Comparison of ENCODE assay signal across 16 mouse cellular contexts in the genomic region with DNA sequence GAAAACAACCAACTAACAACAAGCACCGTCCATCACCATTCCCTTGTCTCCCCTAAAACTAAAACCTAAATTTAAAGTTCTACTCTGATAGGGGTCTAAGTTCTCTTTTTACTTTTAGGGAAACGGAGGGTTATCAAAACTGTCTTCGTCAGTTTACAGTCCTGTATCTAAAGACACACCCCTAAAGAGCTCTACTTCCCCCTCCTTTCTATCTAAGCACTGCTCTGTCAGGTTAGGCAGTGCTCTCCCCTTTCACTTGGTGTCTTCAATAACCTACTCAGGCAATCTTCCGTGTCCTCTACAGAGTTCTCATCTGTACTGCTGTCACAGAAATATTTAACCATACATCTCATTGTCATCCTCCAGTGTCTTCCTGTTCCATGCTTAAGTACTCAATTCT.
"Had no signal": no experiment of that assay in that cellular context is flagged by ENCODE, and none has a peak within 500 bp of the region (broad histone marks: within the 10 kb centered on the region; RNA-seq: fewer than 3 reads in every experiment).

No protein-coding gene starts in this region.

- H3K9ac ChIP-seq: neural tube, embryonic 13.5 days; neural tube, embryonic 15.5 days; stomach, embryonic 15.5 days had no signal

- DNase-seq: retina, postnatal 1 day; right cerebral cortex, adult 18-20 months; right cerebral cortex, postnatal 14 days; right cerebral cortex, postnatal 25 days; right cerebral cortex, postnatal 4 days; spleen, adult 18-20 months; thymus, adult 18-20 months; thymus, adult 2 months; thymus, postnatal 14 days; thymus, postnatal 25 days; thymus, postnatal 36 days; thymus, postnatal 4 days had no signal

- H3K9me3 ChIP-seq: neural tube, embryonic 13.5 days; neural tube, embryonic 15.5 days; stomach, embryonic 15.5 days had no signal

- H3K27ac ChIP-seq: neural tube, embryonic 13.5 days; neural tube, embryonic 15.5 days; stomach, embryonic 15.5 days; stomach, postnatal 0 days had no signal

- H3K4me3 ChIP-seq: neural tube, embryonic 13.5 days; neural tube, embryonic 15.5 days; stomach, embryonic 15.5 days had no signal

- H3K27me3 ChIP-seq: neural tube, embryonic 13.5 days; neural tube, embryonic 15.5 days; stomach, embryonic 15.5 days had no signal

- H3K4me2 ChIP-seq: neural tube, embryonic 13.5 days; neural tube, embryonic 15.5 days; stomach, embryonic 15.5 days had no signal

- H3K4me1 ChIP-seq: neural tube, embryonic 13.5 days; neural tube, embryonic 15.5 days; stomach, embryonic 15.5 days had no signal
